Mouse (Mus musculus) kidney, postnatal 0 days (tissue): ENCODE measurements around the gene Nmt2. TPM values are rescaled to one million over a fixed set of nuclear protein-coding genes. Genes with fewer than 3 reads are reported as not detected.

Experiments used
- ATAC-seq: fragments of 200-750 bp; cut with Nextera tagmentation; replicated peaks from 2 replicates; pipeline ENCODE4 v1.8.0; 2017; ENCODE audit warnings: low read depth, moderate number of reproducible peaks, moderate TSS enrichment, moderate library complexity; ENCODE audit not compliant: low FRiP score
- DNase-seq: peaks from one replicate; pipeline ENCODE4 v3.0.0-alpha.2; 2016; ENCODE audit warnings: low spot score
- H3K27ac ChIP-seq: fragments of 300-500 bp; sonication (generic); 2 replicates; pipeline ENCODE4 v1.5.1; 2014; ENCODE audit warnings: mild to moderate bottlenecking
- H3K27me3 ChIP-seq: fragments of 300-500 bp; sonication (generic); 2 replicates; pipeline ENCODE4 v1.6.1; 2014; ENCODE audit warnings: low read length, mixed read lengths; ENCODE audit not compliant: insufficient read depth
- H3K36me3 ChIP-seq: fragments of 300-500 bp; sonication (generic); 2 replicates; pipeline ENCODE4 v1.6.1; 2014; ENCODE audit warnings: low read length, mixed read lengths; ENCODE audit not compliant: insufficient read depth
- H3K4me1 ChIP-seq: fragments of 300-500 bp; sonication (generic); replicated peaks from 2 replicates; pipeline ENCODE4 v1.6.1; 2014; ENCODE audit warnings: antibody characterized with exemption, low read length, mixed read lengths; ENCODE audit not compliant: insufficient read depth
- H3K4me2 ChIP-seq: fragments of 300-500 bp; sonication (generic); 2 replicates; pipeline ENCODE4 v1.6.1; 2014; ENCODE audit warnings: mild to moderate bottlenecking, low read length, moderate library complexity, mixed read lengths
- H3K4me3 ChIP-seq: fragments of 300-500 bp; sonication (generic); replicated peaks from 2 replicates; pipeline ENCODE4 v1.5.1; 2014; ENCODE audit warnings: low read depth, low read length
- H3K9ac ChIP-seq: fragments of 300-500 bp; sonication (generic); 2 replicates; pipeline ENCODE4 v1.6.1; 2014; ENCODE audit warnings: low read depth, low read length
- H3K9me3 ChIP-seq: fragments of 300-500 bp; sonication (generic); replicated peaks from 2 replicates; pipeline ENCODE4 v1.6.1; 2016; ENCODE audit warnings: low read length, inconsistent platforms, mixed read lengths
- CTCF ChIP-seq: IDR thresholded peaks from 2 replicates; pipeline ENCODE4 v1.5.1; 2016; ENCODE audit warnings: antibody characterized with exemption, low read depth, mild to moderate bottlenecking, moderate library complexity
- WGBS: fragments of 180-500 bp; shearing (Covaris S2); extraction: QIAGEN DNeasy Blood & Tissue Kit; methylation state at CpG from one replicate; pipeline ENCODE4 v1.1.7; 2014; 5-methylcytosine and 5-hydroxymethylcytosine counted together
- polyA plus RNA-seq: library from polyadenylated mRNA; unstranded; fragments of >200 nt; fragmentation: Nextera tagmentation; extraction: Ambion mirVana; gene quantifications from 2 replicates; pipeline ENCODE4 v1.2.1, GENCODE M21; 2015

The Nmt2 gene
- polyA plus RNA-seq, 1 experiment from 2014 or later: 34.9 TPM

DNA sequence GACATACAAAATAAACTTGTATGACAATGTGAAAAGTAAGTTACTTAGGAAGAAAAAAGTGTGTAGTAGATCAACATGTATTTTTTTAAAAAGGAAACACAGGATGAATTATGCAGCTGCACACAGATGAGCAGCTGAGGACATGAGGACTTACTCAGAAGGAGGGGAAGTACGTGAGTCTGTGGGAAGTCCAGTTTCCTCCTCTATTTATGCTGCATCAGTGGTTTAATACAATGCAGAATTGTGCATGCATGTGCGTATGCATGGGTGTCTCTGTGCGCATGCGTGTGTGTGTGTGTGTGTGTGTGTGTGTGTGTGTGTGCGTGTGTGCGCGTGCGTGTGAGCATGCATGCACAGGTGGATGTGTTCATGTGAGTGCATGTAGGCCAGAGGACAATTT lies 71.8 kb downstream of the Nmt2 start:
- H3K27me3 ChIP-seq: no peaks in the 10 kb centered on the region
- H3K9me3 ChIP-seq: no peaks in the 10 kb centered on the region
- H3K36me3 ChIP-seq: no peaks in the 10 kb centered on the region
- H3K4me3 ChIP-seq: no peak overlapping the region
- H3K4me2 ChIP-seq: no peak overlapping the region
- no peaks in the 10 kb centered on the region for H3K4me1 ChIP-seq
- no peak for ATAC-seq
- no peak for DNase-seq
- TF ChIP-seq CTCF: no peak
- no peak overlapping the region for H3K27ac ChIP-seq
- 82% methylated on average over 8 of the region's 8 CpGs for WGBS
- H3K9ac ChIP-seq: no peak overlapping the region

DNA sequence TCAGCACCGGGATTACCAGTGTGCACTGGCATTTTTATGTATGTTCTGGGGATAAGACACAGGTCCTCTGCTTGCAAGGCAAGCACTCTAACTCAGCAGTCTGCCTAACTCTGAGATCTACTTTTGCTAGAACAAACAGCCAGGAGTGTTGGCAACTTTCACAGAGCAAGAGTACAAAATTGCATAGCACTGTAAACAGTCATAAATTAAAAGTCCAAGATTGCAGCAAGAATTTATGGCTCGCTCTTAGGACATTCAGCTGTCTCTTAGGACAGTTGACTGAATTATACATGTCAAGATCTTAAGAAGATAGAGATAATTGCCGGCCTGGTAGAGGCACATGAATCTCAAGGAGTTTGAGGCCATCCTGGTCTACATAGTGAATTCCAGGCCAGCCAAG lies 72.3 kb downstream of the Nmt2 start:
- no peak for TF ChIP-seq CTCF
- 50% methylated on average over 3 of the region's 3 CpGs for WGBS
- ATAC-seq (no peak), DNase-seq (no peak)
- H3K27ac ChIP-seq: no peak overlapping the region
- H3K9ac ChIP-seq: no peak overlapping the region
- H3K36me3 ChIP-seq: no peaks in the 10 kb centered on the region
- H3K4me2 ChIP-seq: no peak overlapping the region
- no peak overlapping the region for H3K4me3 ChIP-seq
- no peaks in the 10 kb centered on the region for H3K27me3 ChIP-seq
- no peaks in the 10 kb centered on the region for H3K9me3 ChIP-seq
- no peaks in the 10 kb centered on the region for H3K4me1 ChIP-seq

DNA sequence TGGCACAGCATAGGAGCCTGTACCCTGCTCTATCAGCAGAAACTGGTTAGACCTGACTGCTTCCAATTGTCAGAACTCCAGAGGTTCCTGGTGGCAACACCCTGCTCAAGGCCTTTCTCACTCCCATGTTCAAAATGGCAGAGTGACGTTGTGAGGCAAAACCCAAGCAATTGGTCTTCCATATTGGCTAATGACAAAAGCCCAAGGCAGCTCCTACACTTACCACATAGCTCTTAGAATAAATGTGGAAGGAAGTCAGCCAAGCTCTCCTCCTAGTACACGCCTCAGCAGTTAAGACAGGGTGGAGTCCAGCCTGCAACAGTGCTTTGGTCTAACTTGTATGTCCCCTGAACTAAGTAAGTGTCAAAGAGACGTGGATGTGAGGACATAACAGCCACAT lies 73.9 kb downstream of the Nmt2 start:
- Histone ChIP-seq H3K27ac (no peak overlapping the region), H3K27me3 (no peaks in the 10 kb centered on the region), H3K9me3 (no peaks in the 10 kb centered on the region), H3K36me3 (no peaks in the 10 kb centered on the region), H3K4me3 (no peak overlapping the region), H3K4me1 (no peaks in the 10 kb centered on the region), H3K9ac (no peak overlapping the region), H3K4me2 (no peak overlapping the region)
- no peak for ATAC-seq
- no peak for DNase-seq
- WGBS: 62% methylated on average over 3 of the region's 3 CpGs
- TF ChIP-seq CTCF: no peak

DNA sequence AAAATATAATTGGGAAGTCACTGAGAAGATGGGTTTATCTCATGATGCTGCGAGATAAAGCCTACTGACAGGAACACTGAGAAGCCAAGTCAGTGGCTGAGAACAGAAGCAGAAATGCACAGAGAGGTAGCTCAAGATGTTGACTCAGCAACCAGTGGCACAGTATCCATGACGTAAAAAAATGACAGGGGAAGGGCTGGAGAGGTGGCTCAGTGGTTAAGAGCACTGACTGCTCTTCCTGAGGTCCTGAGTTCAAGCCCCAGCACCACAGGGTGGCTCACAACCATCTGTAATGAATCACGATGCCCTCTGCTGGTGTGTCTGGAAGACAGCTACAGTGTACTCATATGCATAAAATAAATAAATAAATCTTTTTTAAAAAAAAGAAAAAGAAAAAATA lies 77.1 kb downstream of the Nmt2 start:
- Histone ChIP-seq H3K27ac (no peak overlapping the region), H3K4me1 (no peaks in the 10 kb centered on the region), H3K4me3 (no peak overlapping the region), H3K4me2 (no peak overlapping the region), H3K9ac (no peak overlapping the region), H3K36me3 (no peaks in the 10 kb centered on the region), H3K27me3 (no peaks in the 10 kb centered on the region), H3K9me3 (no peaks in the 10 kb centered on the region)
- 87% methylated on average over 3 of the region's 3 CpGs for WGBS
- TF ChIP-seq CTCF: no peak
- DNase-seq (no peak), ATAC-seq (no peak)

DNA sequence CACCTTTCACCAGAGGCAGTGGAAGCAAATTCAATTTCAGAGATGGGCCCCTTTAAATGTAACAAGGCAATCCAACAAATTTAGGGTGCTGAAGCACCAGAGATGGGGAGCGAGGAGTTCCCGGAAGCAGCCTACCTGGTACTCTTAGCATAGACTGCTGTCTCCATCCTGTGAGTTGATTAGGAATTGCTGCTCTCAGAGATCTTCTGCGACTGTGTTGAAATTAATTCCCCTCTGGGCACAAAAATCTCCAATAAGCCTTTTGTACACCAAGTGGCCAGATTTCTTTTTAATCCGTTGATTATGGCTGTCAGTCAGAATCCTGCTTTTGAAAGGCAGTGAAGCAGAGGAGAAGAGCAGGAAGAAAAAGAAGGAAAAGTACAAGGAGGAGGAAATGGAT lies 81.1 kb downstream of the Nmt2 start:
- ATAC-seq: no peak
- no peak overlapping the region for H3K9ac ChIP-seq
- H3K4me1 ChIP-seq: no peaks in the 10 kb centered on the region
- TF ChIP-seq CTCF: no peak
- no peak overlapping the region for H3K4me3 ChIP-seq
- no peaks in the 10 kb centered on the region for H3K36me3 ChIP-seq
- 64% methylated on average over 4 of the region's 4 CpGs for WGBS
- no peak overlapping the region for H3K4me2 ChIP-seq
- no peaks in the 10 kb centered on the region for H3K9me3 ChIP-seq
- DNase-seq: no peak
- no peak overlapping the region for H3K27ac ChIP-seq
- H3K27me3 ChIP-seq: no peaks in the 10 kb centered on the region

Other genes starting within 250 kb of the Nmt2 start
- 36.4 and 39.8 TPM in 2 replicates for gene Fam171a1, start 170.0 kb upstream of the Nmt2 start, polyA plus RNA-seq
- 25.2 and 25.6 TPM in 2 replicates for gene Rpp38, start 48.4 kb downstream of the Nmt2 start, polyA plus RNA-seq
- gene Acbd7, start 52.0 kb downstream of the Nmt2 start, polyA plus RNA-seq: 1.0 and 1.5 TPM in 2 replicates
- not detected in 2 replicates for gene Olah, start 113.0 kb downstream of the Nmt2 start, polyA plus RNA-seq
- 0.33 and 0.51 TPM in 2 replicates for gene Meig1, start 138.4 kb downstream of the Nmt2 start, polyA plus RNA-seq
- gene Dclre1c, start 139.9 kb downstream of the Nmt2 start, polyA plus RNA-seq: 3.5 and 4.1 TPM in 2 replicates
- gene Suv39h2, start 190.8 kb downstream of the Nmt2 start, polyA plus RNA-seq: 9.5 TPM in 2 replicates
- 2.6 and 2.8 TPM in 2 replicates for gene Gm45902, start 228.6 kb downstream of the Nmt2 start, polyA plus RNA-seq
- gene Hspa14, start 228.6 kb downstream of the Nmt2 start, polyA plus RNA-seq: 73.4 and 80.1 TPM in 2 replicates
- gene Cdnf, start 228.8 kb downstream of the Nmt2 start, polyA plus RNA-seq: 0.33 and 0.54 TPM in 2 replicates